9 mouse cellular contexts compared by ENCODE assay signal in genomic region chr13:29371916-29372315, GRCm38 (mm10).
A peak's percentile ranks its signal among the peaks of the same experiment; 100 is the strongest.
DNase-seq lines count a peak whose midpoint lies in the region; ATAC-seq and TF ChIP-seq lines count a peak whose summit lies in the region.
"Had no signal": no experiment of that assay in that cellular context is flagged by ENCODE, and none has a peak within 500 bp of the region (broad histone marks: within the 10 kb centered on the region; RNA-seq: fewer than 3 reads in every experiment).

No protein-coding gene starts in this region.

- no peaks in the 10 kb centered on the region for H3K36me3 ChIP-seq in kidney, embryonic 15.5 days
- no peaks in the 10 kb centered on the region for H3K36me3 ChIP-seq in heart, embryonic 15.5 days
- H3K36me3 ChIP-seq in midbrain, embryonic 15.5 days (replicated peaks) = no peaks in the 10 kb centered on the region
- H3K36me3 ChIP-seq in lung, postnatal 0 days (ENCODE audit: insufficient read depth, low read length) = no peaks in the 10 kb centered on the region
- H3K36me3 ChIP-seq: stomach, embryonic 15.5 days had no signal

- no peak for TF ChIP-seq CTCF in lung, postnatal 0 days (IDR thresholded peaks at IDR 0.05)

- 0 out of 2 replicates have a peak overlapping the region, but pooled peaks have one; percentile 4 for H3K27ac ChIP-seq in kidney, embryonic 15.5 days
- peak overlapping the region; percentile 84 for H3K27ac ChIP-seq in heart, embryonic 15.5 days
- peak overlapping the region; percentile 81 for H3K27ac ChIP-seq in midbrain, embryonic 15.5 days
- no peak overlapping the region for H3K27ac ChIP-seq in lung, postnatal 0 days (ENCODE audit: low read length)
- H3K27ac ChIP-seq: stomach, embryonic 15.5 days had no signal

- TF ChIP-seq EP300 in lung, postnatal 0 days (IDR thresholded peaks at IDR 0.05) = no peak

- H3K4me3 ChIP-seq in kidney, embryonic 15.5 days (replicated peaks) = no peak overlapping the region
- H3K4me3 ChIP-seq in heart, embryonic 15.5 days = no peak overlapping the region
- no peak overlapping the region for H3K4me3 ChIP-seq in midbrain, embryonic 15.5 days
- H3K4me3 ChIP-seq in lung, postnatal 0 days (ENCODE audit: low read depth, low read length) = no peak overlapping the region
- H3K4me3 ChIP-seq: stomach, embryonic 15.5 days had no signal

- H3K9ac ChIP-seq in kidney, embryonic 15.5 days = no peak overlapping the region
- no peak overlapping the region for H3K9ac ChIP-seq in heart, embryonic 15.5 days
- no peak overlapping the region for H3K9ac ChIP-seq in midbrain, embryonic 15.5 days
- H3K9ac ChIP-seq in lung, postnatal 0 days (replicated peaks; ENCODE audit: low read depth) = no peak overlapping the region
- H3K9ac ChIP-seq: stomach, embryonic 15.5 days had no signal

- H3K4me1 ChIP-seq in kidney, embryonic 15.5 days = peaks cover 17% of the 10 kb centered on the region; the same call in 1 of the 2 replicates
- H3K4me1 ChIP-seq in heart, embryonic 15.5 days (replicated peaks) = peaks cover 21% of the 10 kb centered on the region
- H3K4me1 ChIP-seq in midbrain, embryonic 15.5 days = peaks cover 37% of the 10 kb centered on the region
- no peaks in the 10 kb centered on the region for H3K4me1 ChIP-seq in lung, postnatal 0 days (ENCODE audit: insufficient read depth, low read depth, low read length)
- H3K4me1 ChIP-seq: stomach, embryonic 15.5 days had no signal

- H3K27me3 ChIP-seq in kidney, embryonic 15.5 days = no peaks in the 10 kb centered on the region
- no peaks in the 10 kb centered on the region for H3K27me3 ChIP-seq in heart, embryonic 15.5 days
- no peaks in the 10 kb centered on the region for H3K27me3 ChIP-seq in midbrain, embryonic 15.5 days (replicated peaks)
- no peaks in the 10 kb centered on the region for H3K27me3 ChIP-seq in lung, postnatal 0 days (replicated peaks; ENCODE audit: insufficient read depth, low read length)
- H3K27me3 ChIP-seq: stomach, embryonic 15.5 days had no signal

- WGBS in kidney, embryonic 15.5 days = 46% methylated on average over 3 of the region's 3 CpGs
- 23% methylated on average over 3 of the region's 3 CpGs for WGBS in heart, embryonic 15.5 days
- 24% methylated on average over 3 of the region's 3 CpGs for WGBS in midbrain, embryonic 15.5 days
- WGBS in lung, postnatal 0 days = 51% methylated on average over 3 of the region's 3 CpGs

- H3K4me2 ChIP-seq in kidney, embryonic 15.5 days = no peak overlapping the region
- no peak overlapping the region for H3K4me2 ChIP-seq in heart, embryonic 15.5 days
- H3K4me2 ChIP-seq in midbrain, embryonic 15.5 days = no peak overlapping the region
- no peak overlapping the region for H3K4me2 ChIP-seq in lung, postnatal 0 days (replicated peaks; ENCODE audit: low read depth, low read length)
- H3K4me2 ChIP-seq: stomach, embryonic 15.5 days had no signal

- no peaks in the 10 kb centered on the region for H3K9me3 ChIP-seq in kidney, embryonic 15.5 days (replicated peaks)
- no peaks in the 10 kb centered on the region for H3K9me3 ChIP-seq in heart, embryonic 15.5 days (replicated peaks)
- no peaks in the 10 kb centered on the region for H3K9me3 ChIP-seq in midbrain, embryonic 15.5 days
- H3K9me3 ChIP-seq in lung, postnatal 0 days (ENCODE audit: low read length) = no peaks in the 10 kb centered on the region
- H3K9me3 ChIP-seq: stomach, embryonic 15.5 days had no signal

- DNase-seq in kidney, adult 9 months = no peak
- peak; percentile 75 for DNase-seq in cerebellum, postnatal 10 days
- DNase-seq in layer of hippocampus, postnatal 10 days (ENCODE audit: low spot score in 2 of 2) = no peak
- no peak for DNase-seq in retina, embryonic 14.5 days (ENCODE audit: low spot score)
- no peak for DNase-seq in lung, postnatal 0 days (ENCODE audit: low spot score)

- ATAC-seq in kidney, embryonic 15.5 days (replicated peaks; ENCODE audit: low FRiP score) = no peak
- ATAC-seq in heart, embryonic 15.5 days (replicated peaks; ENCODE audit: insufficient number of reproducible peaks, insufficient read depth, low FRiP score, low read depth) = peak; percentile 62; the same call in 1 of the 2 replicates
- ATAC-seq in midbrain, embryonic 15.5 days (replicated peaks) = peak; percentile 16; the same call in 1 of the 2 replicates
- ATAC-seq in lung, postnatal 0 days = no peak

Comparison
In these comparisons a context has a peak if more than half of its experiments do, and no peak if none do; other contexts are left out.
1. ATAC-seq: peak in heart, embryonic 15.5 days (single experiment) and midbrain, embryonic 15.5 days (single experiment); none in kidney, embryonic 15.5 days (single experiment) and lung, postnatal 0 days (single experiment).
2. DNase-seq: peak in cerebellum, postnatal 10 days (2 of 2); none in kidney, adult 9 months (single experiment), layer of hippocampus, postnatal 10 days (0 of 2), retina, embryonic 14.5 days (single experiment) and lung, postnatal 0 days (single experiment).